Comparison of ENCODE assay signal across 7 mouse cellular contexts in genomic region chr1:178337551-178338317, GRCm38 (mm10). TPM values are rescaled to one million over a fixed set of nuclear protein-coding genes. Genes with fewer than 3 reads are reported as not detected.
DNase-seq lines count a peak whose midpoint lies in the region; ATAC-seq lines count a peak whose summit lies in the region.

TSS of gene Hnrnpu (minus strand) at chr1:178337797.

- peak within 1 kb of the TSS; percentile 100 for H3K27ac ChIP-seq in limb, embryonic 10.5 days
- H3K27ac ChIP-seq in midbrain, embryonic 13.5 days, result peak within 1 kb of the TSS; percentile 99

- WGBS in limb, embryonic 10.5 days, result under 1% methylated on average over 67 of the region's 73 CpGs
- under 1% methylated on average over 73 of the region's 73 CpGs for WGBS in midbrain, embryonic 13.5 days

- H3K4me1 ChIP-seq in limb, embryonic 10.5 days, result peaks cover 14% of the 10 kb centered on the region
- peaks cover 30% of the 10 kb centered on the region for H3K4me1 ChIP-seq in midbrain, embryonic 13.5 days (replicated peaks)

- H3K4me3 ChIP-seq in limb, embryonic 10.5 days, result peak within 1 kb of the TSS; percentile 100
- H3K4me3 ChIP-seq in midbrain, embryonic 13.5 days (replicated peaks), result peak within 1 kb of the TSS; percentile 100

- peak within 1 kb of the TSS; percentile 100 for H3K9ac ChIP-seq in midbrain, embryonic 13.5 days (replicated peaks)

- ATAC-seq in midbrain, embryonic 13.5 days, result peak; percentile 90

- H3K27me3 ChIP-seq in limb, embryonic 10.5 days (ENCODE audit: low read depth, poor library complexity, severe bottlenecking), result no peaks in the 10 kb centered on the region
- no peaks in the 10 kb centered on the region for H3K27me3 ChIP-seq in midbrain, embryonic 13.5 days

- no peaks in the 10 kb centered on the region for H3K9me3 ChIP-seq in limb, embryonic 10.5 days (replicated peaks)
- no peaks in the 10 kb centered on the region for H3K9me3 ChIP-seq in midbrain, embryonic 13.5 days

- peak within 1 kb of the TSS; percentile 70 for H3K4me2 ChIP-seq in midbrain, embryonic 13.5 days (replicated peaks)

- DNase-seq in adrenal gland, adult 8-10 months, result peak; percentile 93
- DNase-seq in embryo, embryonic 9.5 days (ENCODE audit: extremely low spot score), result peak; percentile 94
- no peak for DNase-seq in gonadal fat pad, adult 2 months (ENCODE audit: low read depth)
- peak; percentile 96 for DNase-seq in kidney, adult 11 months
- DNase-seq in limb, embryonic 10.5 days (ENCODE audit: low spot score), result peak; percentile 98
- peak; percentile 94 for DNase-seq in spleen, adult 12 weeks (ENCODE audit: low spot score)

- H3K36me3 ChIP-seq in limb, embryonic 10.5 days, result peaks cover 33% of the 10 kb centered on the region
- H3K36me3 ChIP-seq in midbrain, embryonic 13.5 days, result peaks cover 18% of the 10 kb centered on the region

RNA-seq across cellular contexts. Expression of gene Hnrnpu, which starts in this region (rescaled TPM):
- 100 to 1,000 TPM; 325 to 418 (median 399) TPM for total RNA-seq in adrenal gland, adult 8-10 months (2022)
- polyA plus RNA-seq in gonadal fat pad, adult 2 months (2012; rRNA removed), result 41.0 and 73.9 TPM in 2 replicates
- 608 TPM in 2 replicates for polyA plus RNA-seq in limb, embryonic 10.5 days (2016; fragmentation: Nextera tagmentation; extraction: Ambion mirVana)
- polyA plus RNA-seq in midbrain, embryonic 13.5 days (2015; fragmentation: Nextera tagmentation; extraction: Ambion mirVana), result 293 and 372 TPM in 2 replicates
